Comparison of ENCODE assay signal across 2 mouse cellular contexts in genomic region chr1:62550546-62550945, GRCm38 (mm10).
TF ChIP-seq lines count a peak whose summit lies in the region.

No protein-coding gene starts in this region.

TF ChIP-seq in CH12.LX, 34 proteins besides CTCF, POLR2A, EP300 and RAD21 (continued from another document):
- no peak for TF ChIP-seq USF1 (IDR thresholded peaks at IDR 0.05; ENCODE audit: low read depth, low read length)
TF ChIP-seq in CH12.LX: peak in this region for 0.

TF ChIP-seq in myocyte, 11 proteins besides CTCF, POLR2A, EP300 and RAD21 (continued from another document):
- no peak for TF ChIP-seq CEBPB (IDR thresholded peaks at IDR 0.05; ENCODE audit: insufficient read depth, poor library complexity, severe bottlenecking)
